16 mouse cellular contexts compared by ENCODE assay signal in the genomic region with DNA sequence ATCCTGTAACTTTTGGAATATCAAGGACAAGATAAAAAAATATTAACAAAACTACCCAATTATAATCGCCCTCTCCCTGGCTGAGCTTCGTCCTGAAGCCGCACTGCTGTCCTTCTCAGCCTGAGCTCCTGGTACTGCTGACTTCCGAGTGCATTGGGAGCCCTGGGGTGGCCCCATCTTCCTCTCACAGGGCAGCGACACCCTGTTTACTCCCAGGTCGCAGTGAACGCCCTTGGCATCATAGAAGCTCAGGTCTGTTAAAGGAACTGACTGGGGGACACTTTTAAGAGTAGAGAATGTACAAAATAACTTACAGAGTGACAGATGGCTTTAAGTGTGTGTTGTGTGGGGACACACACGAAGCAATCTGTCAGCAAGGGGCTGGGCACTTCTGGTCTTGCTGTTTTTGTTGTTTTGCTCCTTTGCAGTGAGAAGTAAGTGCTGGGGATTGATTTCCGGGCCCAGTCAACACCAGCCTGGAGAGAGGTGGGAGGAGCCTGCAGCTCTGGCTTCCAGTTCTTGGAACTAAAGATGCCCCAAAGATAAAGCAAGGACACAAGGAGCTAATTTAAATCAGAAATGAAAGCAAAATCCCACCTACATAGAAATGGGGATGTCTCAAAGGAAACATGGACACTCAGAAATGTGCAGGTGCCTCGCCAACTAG. TPM values are rescaled to one million over a fixed set of nuclear protein-coding genes. Genes with fewer than 3 reads are reported as not detected.
A peak's percentile ranks its signal among the peaks of the same experiment; 100 is the strongest.
DNase-seq lines count a peak whose midpoint lies in the region; ATAC-seq lines count a peak whose summit lies in the region.
"Had no signal": no experiment of that assay in that cellular context is flagged by ENCODE, and none has a peak within 500 bp of the region (broad histone marks: within the 10 kb centered on the region; RNA-seq: fewer than 3 reads in every experiment).

No protein-coding gene starts in this region.

- no peaks in the 10 kb centered on the region for H3K27me3 ChIP-seq in kidney, embryonic 14.5 days (ENCODE audit: control insufficient read depth, insufficient read depth, low read length)
- H3K27me3 ChIP-seq in forebrain, embryonic 16.5 days (replicated peaks; ENCODE audit: control insufficient read depth, insufficient read depth, low read length) = no peaks in the 10 kb centered on the region
- no peaks in the 10 kb centered on the region for H3K27me3 ChIP-seq in midbrain, embryonic 15.5 days (replicated peaks)
- H3K27me3 ChIP-seq: forebrain, embryonic 13.5 days; megakaryocyte, embryonic 14.5 days had no signal

- H3K27ac ChIP-seq in kidney, embryonic 14.5 days (ENCODE audit: low read depth, low read length) = peak overlapping the region; percentile 61
- no peak overlapping the region for H3K27ac ChIP-seq in forebrain, embryonic 16.5 days (ENCODE audit: low read length)
- no peak overlapping the region for H3K27ac ChIP-seq in midbrain, embryonic 15.5 days
- H3K27ac ChIP-seq: forebrain, embryonic 13.5 days had no signal

- no peak overlapping the region for H3K4me3 ChIP-seq in kidney, embryonic 14.5 days (ENCODE audit: low read length)
- no peak overlapping the region for H3K4me3 ChIP-seq in forebrain, embryonic 16.5 days (replicated peaks; ENCODE audit: low read length)
- H3K4me3 ChIP-seq in midbrain, embryonic 15.5 days = no peak overlapping the region
- H3K4me3 ChIP-seq: forebrain, embryonic 13.5 days; megakaryocyte, embryonic 14.5 days; myocyte had no signal

- 48% methylated on average over 10 of the region's 10 CpGs for WGBS in kidney, embryonic 14.5 days
- WGBS in forebrain, embryonic 16.5 days = 57% methylated on average over 10 of the region's 10 CpGs
- WGBS in midbrain, embryonic 15.5 days = 66% methylated on average over 10 of the region's 10 CpGs

- H3K9me3 ChIP-seq in kidney, embryonic 14.5 days (ENCODE audit: control insufficient read depth, low read length) = no peaks in the 10 kb centered on the region
- no peaks in the 10 kb centered on the region for H3K9me3 ChIP-seq in forebrain, embryonic 16.5 days (ENCODE audit: control insufficient read depth, low read length)
- H3K9me3 ChIP-seq in midbrain, embryonic 15.5 days = no peaks in the 10 kb centered on the region
- H3K9me3 ChIP-seq: forebrain, embryonic 13.5 days; megakaryocyte, embryonic 14.5 days had no signal

- H3K36me3 ChIP-seq in kidney, embryonic 14.5 days (ENCODE audit: control insufficient read depth, insufficient read depth, low read length) = peaks cover 4% of the 10 kb centered on the region; the same call in 1 of the 2 replicates
- no peaks in the 10 kb centered on the region for H3K36me3 ChIP-seq in forebrain, embryonic 16.5 days (ENCODE audit: control insufficient read depth, insufficient read depth)
- H3K36me3 ChIP-seq in midbrain, embryonic 15.5 days (replicated peaks) = peaks cover 7% of the 10 kb centered on the region; the same call in 1 of the 2 replicates

- peak; percentile 36 for DNase-seq in kidney, adult 18-20 months
- DNase-seq in kidney, adult 8-10 months = no peak
- peak; percentile 50 to 59 for DNase-seq in kidney, postnatal 36 days
- DNase-seq in lung, postnatal 25 days (ENCODE audit: low spot score) = peak; percentile 44
- DNase-seq: cerebellum, postnatal 10 days; right cerebral cortex, postnatal 4 days; thymus, adult 2 months had no signal

- ATAC-seq in kidney, embryonic 14.5 days (ENCODE audit: low FRiP score, low TSS enrichment) = no peak
- ATAC-seq in forebrain, embryonic 16.5 days = no peak
- no peak for ATAC-seq in megakaryocyte progenitor cell, adult 5-6 weeks (replicated peaks; ENCODE audit: poor library complexity)
- no peak for ATAC-seq in midbrain, embryonic 15.5 days (replicated peaks)
- ATAC-seq: CD4-positive, CD25-positive, alpha-beta regulatory T cell, adult 4 months; forebrain, embryonic 13.5 days; inflammation-experienced regulatory T-cells, adult 6 months had no signal

- H3K4me1 ChIP-seq in kidney, embryonic 14.5 days (ENCODE audit: control insufficient read depth, insufficient read depth, low read length) = peaks cover 13% of the 10 kb centered on the region
- no peaks in the 10 kb centered on the region for H3K4me1 ChIP-seq in forebrain, embryonic 16.5 days (replicated peaks; ENCODE audit: control insufficient read depth, insufficient read depth, low read length)
- H3K4me1 ChIP-seq in midbrain, embryonic 15.5 days = peaks cover 4% of the 10 kb centered on the region; the same call in 1 of the 2 replicates

- no peak overlapping the region for H3K9ac ChIP-seq in kidney, embryonic 14.5 days (ENCODE audit: low read depth, low read length)
- no peak overlapping the region for H3K9ac ChIP-seq in forebrain, embryonic 16.5 days (replicated peaks; ENCODE audit: low read depth, low read length)
- H3K9ac ChIP-seq in midbrain, embryonic 15.5 days = no peak overlapping the region
- H3K9ac ChIP-seq: forebrain, embryonic 13.5 days had no signal

- no peak overlapping the region for H3K4me2 ChIP-seq in kidney, embryonic 14.5 days (replicated peaks; ENCODE audit: low read depth, low read length)
- H3K4me2 ChIP-seq in forebrain, embryonic 16.5 days (ENCODE audit: low read length) = no peak overlapping the region
- no peak overlapping the region for H3K4me2 ChIP-seq in midbrain, embryonic 15.5 days
- H3K4me2 ChIP-seq: forebrain, embryonic 13.5 days had no signal

RNA-seq across cellular contexts. Expression of gene A4galt, which starts 48.5 kb away (rescaled TPM):
- polyA plus RNA-seq in kidney, embryonic 14.5 days (2014; fragmentation: Nextera tagmentation; extraction: Ambion mirVana) = 14.8 and 19.9 TPM in 2 replicates
- 2.4 and 2.8 TPM in 2 replicates for polyA plus RNA-seq in forebrain, embryonic 16.5 days (2015; fragmentation: Nextera tagmentation; extraction: Ambion mirVana)
- not detected in 2 replicates for total RNA-seq in megakaryocyte progenitor cell, adult 5-6 weeks (2015)
- total RNA-seq in megakaryocyte progenitor cell, adult 5-6 weeks (2017) = not detected in 2 replicates
- polyA plus RNA-seq in midbrain, embryonic 15.5 days (2015; fragmentation: Nextera tagmentation; extraction: Ambion mirVana) = 3.4 and 3.7 TPM in 2 replicates
- polyA plus RNA-seq: CD4-positive, CD25-positive, alpha-beta regulatory T cell, adult 4 months; inflammation-experienced regulatory T-cells, adult 6 months had no signal

RNA-seq across cellular contexts. Expression of gene Arfgap3, which starts 50.0 kb away (rescaled TPM):
- polyA plus RNA-seq in kidney, embryonic 14.5 days (2014; fragmentation: Nextera tagmentation; extraction: Ambion mirVana) = 25.7 and 33.3 TPM in 2 replicates
- polyA plus RNA-seq in forebrain, embryonic 16.5 days (2015; fragmentation: Nextera tagmentation; extraction: Ambion mirVana) = 44.5 and 46.3 TPM in 2 replicates
- total RNA-seq in megakaryocyte progenitor cell, adult 5-6 weeks (2015) = 19.9 and 23.7 TPM in 2 replicates
- total RNA-seq in megakaryocyte progenitor cell, adult 5-6 weeks (2017) = 21.4 and 25.4 TPM in 2 replicates
- 44.4 and 45.1 TPM in 2 replicates for polyA plus RNA-seq in midbrain, embryonic 15.5 days (2015; fragmentation: Nextera tagmentation; extraction: Ambion mirVana)

Comparison
In these comparisons a context has a peak if more than half of its experiments do, and no peak if none do; other contexts are left out.
1. DNase-seq: peak in kidney, adult 18-20 months (single experiment), kidney, postnatal 36 days (2 of 2) and lung, postnatal 25 days (single experiment); none in kidney, adult 8-10 months (0 of 2).